Mouse (Mus musculus): ENCODE data around the gene Tas2r105. TPM values are rescaled to one million over a fixed set of nuclear protein-coding genes. Genes with fewer than 3 reads are reported as not detected.

The Tas2r105 gene
- total RNA-seq (2022), result not detected

- DNase-seq (ENCODE audit: low spot score), result no peak
These were observed at the start of gene Tas2r105 for GRCm38 (mm10) chr6:131687395-131687794. Tas2r105 (minus strand) TSS chr6:131687495.

- DNase-seq (ENCODE audit: low spot score), result no peak
These were observed 25.5 kb upstream of the Tas2r105 start for GRCm38 (mm10) chr6:131712803-131713202.

- no peak for DNase-seq (ENCODE audit: low spot score)
These were observed 2.7 kb upstream of the Tas2r105 start, which contains the start of gene Tas2r114 for GRCm38 (mm10) chr6:131689963-131690362. Tas2r114 (minus strand) TSS chr6:131690063.

GRCm38 (mm10) chr6:131685644-131686043 is 1.7 kb downstream of the Tas2r105 start, which contains the start of gene Tas2r104:
Tas2r104 (minus strand) TSS chr6:131685744.
- no peak for DNase-seq (ENCODE audit: low spot score)

GRCm38 (mm10) chr6:131678786-131679185 is 8.5 kb downstream of the Tas2r105 start, which contains the start of gene Tas2r106:
Tas2r106 (minus strand) TSS chr6:131678886.
- no peak for DNase-seq (ENCODE audit: low spot score)

GRCm38 (mm10) chr6:131660049-131660448 is 27.2 kb downstream of the Tas2r105 start, which contains the start of gene Tas2r107:
Tas2r107 (minus strand) TSS chr6:131660149.
- DNase-seq (ENCODE audit: low spot score), result no peak

Other genes with a start within 250 kb of the Tas2r105 start
- gene 5430401F13Rik, start 201.1 kb downstream of the Tas2r105 start, total RNA-seq (2022), result not detected
- not detected for gene Gm6619, start 201.1 kb downstream of the Tas2r105 start, total RNA-seq (2022)
- not detected for gene Tas2r130, start 56.6 kb downstream of the Tas2r105 start, total RNA-seq (2022)
- gene Tas2r107, start 27.3 kb downstream of the Tas2r105 start, total RNA-seq (2022), result not detected
- gene Tas2r106, start 8.6 kb downstream of the Tas2r105 start, total RNA-seq (2022), result not detected
- gene Tas2r104, start 1.8 kb downstream of the Tas2r105 start, total RNA-seq (2022), result not detected
- gene Tas2r114, start 2.6 kb upstream of the Tas2r105 start, total RNA-seq (2022), result not detected